Mouse (Mus musculus): Measurements from ENCODE around the gene Zfp398. TPM values are rescaled to one million over a fixed set of nuclear protein-coding genes. Genes with fewer than 3 reads are reported as not detected.

Gene Zfp398
- 11.6 and 13.4 TPM in 2 replicates for polyA plus RNA-seq (2014; fragmentation: Nextera tagmentation; extraction: Ambion mirVana)

DNA sequence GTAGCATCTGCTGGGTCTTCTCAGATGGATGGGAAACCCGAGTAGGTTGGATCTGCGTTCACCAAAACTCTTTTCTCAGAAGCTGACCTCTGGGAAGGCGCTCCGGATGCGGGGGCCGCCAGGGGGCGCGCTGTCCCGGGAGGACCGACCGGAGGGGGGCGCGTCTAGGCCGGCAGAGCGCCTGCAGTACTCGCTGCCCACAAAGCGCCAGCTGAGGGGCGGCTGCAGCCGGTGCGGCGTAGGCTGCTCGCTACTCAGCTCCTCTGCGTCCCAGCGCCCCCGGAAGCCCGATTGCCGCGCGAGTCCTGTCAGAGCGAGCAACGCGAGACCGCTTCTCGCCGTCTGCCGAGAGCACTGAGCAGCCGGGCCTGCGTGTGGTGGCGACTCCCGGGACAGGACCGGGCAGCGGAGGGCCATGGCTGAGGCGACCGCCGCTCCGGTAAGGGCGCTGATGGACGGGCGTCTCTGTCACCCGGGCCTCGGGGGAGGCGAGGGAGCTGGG is at the start of gene Zfp398:
Zfp398 (plus strand) TSS at position 180 of the 502 bp plus-strand sequence.
- H3K4me2 ChIP-seq (replicated peaks; ENCODE audit: low read depth, low read length): peak within 1 kb of the TSS; percentile 58
- under 1% methylated on average over 52 of the region's 52 CpGs for WGBS
- peak within 1 kb of the TSS; percentile 89 for H3K9ac ChIP-seq (replicated peaks; ENCODE audit: low read depth, low read length)
- no peaks in the 10 kb centered on the region for H3K36me3 ChIP-seq (ENCODE audit: control insufficient read depth, insufficient read depth, low read length)
- H3K27ac ChIP-seq (ENCODE audit: low read length): peak within 1 kb of the TSS; percentile 95
- peak; percentile 95 for ATAC-seq (ENCODE audit: insufficient number of reproducible peaks, insufficient read depth, low FRiP score, low read depth)
- no peaks in the 10 kb centered on the region for H3K9me3 ChIP-seq (ENCODE audit: control insufficient read depth, low read depth, low read length)
- H3K4me3 ChIP-seq (ENCODE audit: low read depth, low read length): peak within 1 kb of the TSS; percentile 98
- H3K27me3 ChIP-seq (ENCODE audit: control insufficient read depth, insufficient read depth, low read length): no peaks in the 10 kb centered on the region
- 0 out of 2 replicates have a peak, but pooled peaks cover 5% of the 10 kb centered on the region for H3K4me1 ChIP-seq (ENCODE audit: control insufficient read depth, insufficient read depth, low read length)

DNA sequence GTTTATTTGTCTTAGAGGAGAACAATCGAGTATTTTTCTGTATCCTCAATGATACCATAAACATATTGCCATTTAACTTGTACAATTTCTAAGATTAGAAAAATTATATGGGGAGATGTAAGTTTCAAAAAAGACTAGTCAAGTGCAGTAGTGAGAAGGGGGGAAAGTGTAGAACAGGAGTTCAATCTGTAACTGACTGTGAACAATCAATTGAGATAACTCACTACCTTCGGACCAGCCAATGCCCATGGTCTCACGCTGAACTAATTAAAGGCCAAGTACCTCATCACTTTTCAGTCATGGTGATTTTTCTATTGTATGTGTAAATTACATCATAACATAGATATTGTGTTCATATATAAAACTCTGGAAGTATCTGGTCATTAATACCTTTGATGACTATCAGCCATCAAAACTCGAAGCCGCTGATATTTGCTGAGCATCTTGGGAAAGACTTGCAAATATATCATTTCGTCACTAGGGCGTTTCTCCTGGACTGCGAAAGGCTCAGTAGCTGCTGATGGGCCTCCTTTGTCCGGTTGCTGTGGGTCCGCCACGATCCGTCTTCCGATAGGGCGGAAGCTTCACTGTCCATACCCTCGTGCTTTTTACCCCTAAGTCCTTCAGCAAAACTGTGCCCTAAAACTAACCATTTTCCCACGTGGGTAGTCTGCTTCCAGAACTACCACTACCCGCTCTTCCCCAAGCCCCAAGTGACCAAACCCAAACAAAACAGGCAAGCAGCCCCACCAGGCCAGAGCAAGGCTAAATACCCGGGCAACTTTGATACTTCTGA is 47.3 kb upstream of the Zfp398 start:
- ATAC-seq (ENCODE audit: insufficient number of reproducible peaks, insufficient read depth, low FRiP score, low read depth): peak; percentile 91
- Histone ChIP-seq H3K36me3 (ENCODE audit: control insufficient read depth, insufficient read depth, low read length) (no peaks in the 10 kb centered on the region), H3K9ac (replicated peaks; ENCODE audit: low read depth, low read length) (peak overlapping the region; percentile 14), H3K4me2 (replicated peaks; ENCODE audit: low read depth, low read length) (peak overlapping the region; percentile 27), H3K27me3 (ENCODE audit: control insufficient read depth, insufficient read depth, low read length) (no peaks in the 10 kb centered on the region), H3K9me3 (ENCODE audit: control insufficient read depth, low read depth, low read length) (no peaks in the 10 kb centered on the region), H3K4me3 (ENCODE audit: low read depth, low read length) (peak overlapping the region; percentile 26), H3K27ac (ENCODE audit: low read length) (peak overlapping the region; percentile 80), H3K4me1 (ENCODE audit: control insufficient read depth, insufficient read depth, low read length) (peaks cover 5% of the 10 kb centered on the region)
- under 1% methylated on average over 18 of the region's 18 CpGs for WGBS

DNA sequence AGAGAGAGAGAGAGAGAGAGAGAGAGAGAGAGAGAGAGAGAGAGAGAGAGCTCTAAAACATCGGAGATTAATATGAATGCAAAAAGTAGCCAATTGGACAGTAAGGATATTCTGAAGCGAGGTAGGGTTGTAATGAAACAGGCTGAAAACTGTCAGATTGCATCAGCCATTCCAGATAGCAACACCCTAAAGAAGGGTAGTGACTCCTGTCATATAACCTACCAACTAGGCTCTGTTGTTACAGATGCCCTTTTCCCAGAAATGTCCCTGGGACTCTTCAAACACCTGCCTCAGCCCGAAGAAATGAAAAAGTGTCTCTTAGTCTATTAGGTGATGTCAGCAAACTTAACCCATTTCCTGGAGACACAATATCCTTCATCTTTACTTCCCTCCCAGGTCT is 46.6 kb upstream of the Zfp398 start:
- Histone ChIP-seq H3K4me1 (ENCODE audit: control insufficient read depth, insufficient read depth, low read length) (peaks cover 5% of the 10 kb centered on the region), H3K9ac (replicated peaks; ENCODE audit: low read depth, low read length) (peak overlapping the region; percentile 14), H3K9me3 (ENCODE audit: control insufficient read depth, low read depth, low read length) (no peaks in the 10 kb centered on the region), H3K36me3 (ENCODE audit: control insufficient read depth, insufficient read depth, low read length) (no peaks in the 10 kb centered on the region), H3K27me3 (ENCODE audit: control insufficient read depth, insufficient read depth, low read length) (no peaks in the 10 kb centered on the region), H3K27ac (ENCODE audit: low read length) (peak overlapping the region; percentile 80), H3K4me3 (ENCODE audit: low read depth, low read length) (peak overlapping the region; percentile 26), H3K4me2 (replicated peaks; ENCODE audit: low read depth, low read length) (peak overlapping the region; percentile 27)
- no peak for ATAC-seq (ENCODE audit: insufficient number of reproducible peaks, insufficient read depth, low FRiP score, low read depth)
- 19% methylated on average over 3 of the region's 3 CpGs for WGBS

DNA sequence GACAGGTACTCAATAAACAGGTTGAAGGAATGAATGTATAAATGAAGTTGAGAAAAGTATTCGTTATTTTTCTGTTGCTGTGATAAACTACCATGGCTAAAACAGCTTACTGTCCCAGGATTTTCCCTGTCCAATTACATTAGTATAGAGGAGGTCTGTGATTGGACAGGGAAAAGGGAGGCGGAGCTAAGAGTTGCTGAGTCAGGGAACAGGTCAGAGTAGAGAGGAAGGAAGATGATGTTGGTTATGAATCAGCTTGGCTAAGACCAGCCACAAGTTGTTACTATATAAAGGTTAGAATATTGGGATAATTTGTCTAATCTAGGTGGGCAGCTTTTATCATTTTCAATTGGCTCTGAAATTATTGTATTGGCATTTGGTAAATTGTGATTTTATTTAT is 44.7 kb upstream of the Zfp398 start:
- no peak overlapping the region for H3K4me2 ChIP-seq (replicated peaks; ENCODE audit: low read depth, low read length)
- ATAC-seq (ENCODE audit: insufficient number of reproducible peaks, insufficient read depth, low FRiP score, low read depth): no peak
- WGBS: 47% methylated on average over 2 of the region's 2 CpGs

GRCm38 (mm10) chr6:47792533-47792932 is 42.9 kb upstream of the Zfp398 start:
- ATAC-seq (ENCODE audit: insufficient number of reproducible peaks, insufficient read depth, low FRiP score, low read depth): no peak
- 98% methylated on average over 2 of the region's 2 CpGs for WGBS

More for the DNA sequence above, 44.7 kb upstream of the Zfp398 start:
- peaks cover 5% of the 10 kb centered on the region for H3K4me1 ChIP-seq (ENCODE audit: control insufficient read depth, insufficient read depth, low read length)
- no peaks in the 10 kb centered on the region for H3K27me3 ChIP-seq (ENCODE audit: control insufficient read depth, insufficient read depth, low read length)
- H3K4me3 ChIP-seq (ENCODE audit: low read depth, low read length): no peak overlapping the region
- H3K27ac ChIP-seq (ENCODE audit: low read length): no peak overlapping the region
- no peaks in the 10 kb centered on the region for H3K9me3 ChIP-seq (ENCODE audit: control insufficient read depth, low read depth, low read length)
- H3K9ac ChIP-seq (replicated peaks; ENCODE audit: low read depth, low read length): no peak overlapping the region
- peaks cover 11% of the 10 kb centered on the region; the same call in 1 of the 2 replicates for H3K36me3 ChIP-seq (ENCODE audit: control insufficient read depth, insufficient read depth, low read length)

DNA sequence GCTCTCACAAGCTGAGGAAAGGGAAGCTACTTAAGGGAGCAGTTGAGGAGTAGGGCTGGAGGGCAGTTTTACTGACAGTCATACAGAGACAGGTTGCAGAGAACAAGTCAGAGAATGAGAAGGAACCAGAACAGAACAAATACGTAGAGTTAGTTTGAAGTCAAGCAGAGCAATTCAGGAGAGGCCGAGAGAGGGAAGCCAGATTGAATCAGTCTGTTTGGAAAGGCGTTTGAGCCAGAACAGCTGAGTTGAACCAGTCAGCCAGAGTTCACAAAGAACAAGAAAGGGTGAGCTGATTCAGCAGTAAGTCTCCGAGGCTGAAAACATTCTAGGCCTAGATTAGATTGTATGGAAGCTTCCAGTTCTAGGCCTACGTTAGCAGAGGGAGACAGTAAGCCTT is 42.2 kb upstream of the Zfp398 start:
- H3K27ac ChIP-seq (ENCODE audit: low read length): peak overlapping the region; percentile 27; the same call in 1 of the 2 replicates

More at GRCm38 (mm10) chr6:47792533-47792932, 42.9 kb upstream of the Zfp398 start:
- H3K9ac ChIP-seq (replicated peaks; ENCODE audit: low read depth, low read length): no peak overlapping the region
- H3K9me3 ChIP-seq (ENCODE audit: control insufficient read depth, low read depth, low read length): no peaks in the 10 kb centered on the region
- H3K4me2 ChIP-seq (replicated peaks; ENCODE audit: low read depth, low read length): no peak overlapping the region
- H3K4me3 ChIP-seq (ENCODE audit: low read depth, low read length): no peak overlapping the region
- no peaks in the 10 kb centered on the region for H3K27me3 ChIP-seq (ENCODE audit: control insufficient read depth, insufficient read depth, low read length)
- no peak overlapping the region for H3K27ac ChIP-seq (ENCODE audit: low read length)
- peaks cover 26% of the 10 kb centered on the region for H3K36me3 ChIP-seq (ENCODE audit: control insufficient read depth, insufficient read depth, low read length)
- H3K4me1 ChIP-seq (ENCODE audit: control insufficient read depth, insufficient read depth, low read length): peaks cover 5% of the 10 kb centered on the region

DNA sequence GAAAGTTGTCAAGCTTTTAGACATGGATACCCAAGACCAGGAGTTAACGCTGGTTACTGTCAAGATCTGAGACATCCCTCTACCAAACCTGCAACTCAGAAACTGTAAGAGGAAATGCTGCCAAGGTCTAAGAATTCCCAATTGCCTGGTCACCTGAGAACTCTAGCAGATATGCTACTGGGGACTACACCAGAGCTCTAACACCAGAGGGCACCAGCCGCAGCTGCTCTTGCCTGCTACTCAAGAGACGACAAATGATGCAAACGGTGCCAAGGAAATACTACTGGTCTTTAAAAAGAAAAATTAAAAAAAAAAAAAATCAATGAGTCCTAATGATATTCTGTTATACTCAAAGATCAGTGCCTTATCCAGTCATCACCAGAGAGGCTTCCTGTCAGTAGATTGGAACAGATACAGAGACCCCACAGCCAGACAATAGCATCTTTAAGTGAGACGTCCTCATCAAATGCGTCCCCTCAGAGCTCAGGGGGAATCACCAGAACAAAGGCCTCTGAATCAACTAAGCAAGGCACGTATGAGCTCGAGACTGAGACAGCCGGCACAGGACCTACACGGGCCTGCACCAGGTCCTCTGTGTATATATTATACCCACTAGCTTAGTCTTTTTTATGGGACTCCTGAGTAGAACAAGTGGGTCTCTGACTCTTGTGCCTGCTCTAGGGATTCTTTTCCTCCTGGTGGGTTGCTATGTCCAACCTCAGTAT is 41.2 kb upstream of the Zfp398 start:
- no peaks in the 10 kb centered on the region for H3K9me3 ChIP-seq (ENCODE audit: control insufficient read depth, low read depth, low read length)
- no peaks in the 10 kb centered on the region for H3K27me3 ChIP-seq (ENCODE audit: control insufficient read depth, insufficient read depth, low read length)
- ATAC-seq (ENCODE audit: insufficient number of reproducible peaks, insufficient read depth, low FRiP score, low read depth): no peak
- WGBS: 64% methylated on average over 10 of the region's 10 CpGs
- H3K4me2 ChIP-seq (replicated peaks; ENCODE audit: low read depth, low read length): no peak overlapping the region
- no peak overlapping the region for H3K9ac ChIP-seq (replicated peaks; ENCODE audit: low read depth, low read length)
- H3K4me1 ChIP-seq (ENCODE audit: control insufficient read depth, insufficient read depth, low read length): peaks cover under 1% of the 10 kb centered on the region
- no peak overlapping the region for H3K4me3 ChIP-seq (ENCODE audit: low read depth, low read length)
- H3K36me3 ChIP-seq (ENCODE audit: control insufficient read depth, insufficient read depth, low read length): peaks cover 42% of the 10 kb centered on the region
- peak overlapping the region; percentile 27; the same call in 1 of the 2 replicates for H3K27ac ChIP-seq (ENCODE audit: low read length)

More for the DNA sequence above, 42.2 kb upstream of the Zfp398 start:
- H3K4me2 ChIP-seq (replicated peaks; ENCODE audit: low read depth, low read length): no peak overlapping the region
- H3K27me3 ChIP-seq (ENCODE audit: control insufficient read depth, insufficient read depth, low read length): no peaks in the 10 kb centered on the region
- WGBS: 44% methylated on average over 5 of the region's 5 CpGs
- no peak overlapping the region for H3K4me3 ChIP-seq (ENCODE audit: low read depth, low read length)
- no peak for ATAC-seq (ENCODE audit: insufficient number of reproducible peaks, insufficient read depth, low FRiP score, low read depth)
- H3K9ac ChIP-seq (replicated peaks; ENCODE audit: low read depth, low read length): no peak overlapping the region
- peaks cover 5% of the 10 kb centered on the region for H3K4me1 ChIP-seq (ENCODE audit: control insufficient read depth, insufficient read depth, low read length)
- no peaks in the 10 kb centered on the region for H3K9me3 ChIP-seq (ENCODE audit: control insufficient read depth, low read depth, low read length)
- peaks cover 34% of the 10 kb centered on the region for H3K36me3 ChIP-seq (ENCODE audit: control insufficient read depth, insufficient read depth, low read length)

DNA sequence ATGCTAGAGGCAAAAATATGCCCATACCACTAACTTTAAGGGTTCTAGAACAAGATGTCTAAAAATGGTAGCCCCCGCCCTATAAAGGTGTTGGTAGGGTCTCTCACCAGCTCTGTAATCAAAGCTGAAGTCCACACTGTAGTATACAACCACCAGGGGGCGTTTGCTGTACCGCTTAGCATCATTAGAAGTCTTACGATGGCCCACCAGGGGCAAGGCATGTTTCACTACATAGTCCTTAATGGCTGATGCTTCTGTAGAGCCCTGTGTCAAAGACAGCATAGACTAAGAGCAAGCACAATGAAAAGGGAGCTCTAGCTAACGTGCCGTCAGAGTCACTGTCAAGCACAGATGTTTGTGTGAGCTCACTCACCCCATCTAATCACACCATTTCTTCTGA is 36.4 kb upstream of the Zfp398 start:
- ATAC-seq (ENCODE audit: insufficient number of reproducible peaks, insufficient read depth, low FRiP score, low read depth): no peak; the same call in 1 of the 2 replicates
- WGBS: 47% methylated on average over 6 of the region's 6 CpGs

More for the DNA sequence above, 36.4 kb upstream of the Zfp398 start:
- Histone ChIP-seq H3K4me2 (replicated peaks; ENCODE audit: low read depth, low read length) (no peak overlapping the region), H3K27me3 (ENCODE audit: control insufficient read depth, insufficient read depth, low read length) (no peaks in the 10 kb centered on the region), H3K4me3 (ENCODE audit: low read depth, low read length) (no peak overlapping the region), H3K4me1 (ENCODE audit: control insufficient read depth, insufficient read depth, low read length) (no peaks in the 10 kb centered on the region), H3K36me3 (ENCODE audit: control insufficient read depth, insufficient read depth, low read length) (peaks cover 89% of the 10 kb centered on the region), H3K27ac (ENCODE audit: low read length) (no peak overlapping the region), H3K9me3 (ENCODE audit: control insufficient read depth, low read depth, low read length) (no peaks in the 10 kb centered on the region), H3K9ac (replicated peaks; ENCODE audit: low read depth, low read length) (no peak overlapping the region)

All from stomach, embryonic 14.5 days (tissue).